Mouse (Mus musculus): ENCODE results near the gene Polr2g. TPM values are rescaled to one million over a fixed set of nuclear protein-coding genes. Genes with fewer than 3 reads are reported as not detected.

The Polr2g gene
- polyA plus RNA-seq, 1 experiment from 2014 or later = 205 TPM

GRCm38 (mm10) chr19:8772996-8773395 is 25.4 kb downstream of the Polr2g start:
- WGBS = 83% methylated on average over 5 of the region's 5 CpGs
- H3K27ac ChIP-seq (replicated peaks) = peak overlapping the region; percentile 97
- H3K27me3 ChIP-seq (replicated peaks; ENCODE audit: low read depth, poor library complexity, severe bottlenecking) = no peaks in the 10 kb centered on the region
- H3K4me3 ChIP-seq = peak overlapping the region; percentile 83
- H3K9me3 ChIP-seq = no peaks in the 10 kb centered on the region
- DNase-seq (ENCODE audit: low spot score) = no peak
- peaks cover 46% of the 10 kb centered on the region for H3K4me1 ChIP-seq
- H3K36me3 ChIP-seq (replicated peaks) = peaks cover 64% of the 10 kb centered on the region

- WGBS = 20% methylated on average over 29 of the region's 29 CpGs
- Histone ChIP-seq H3K27me3 (replicated peaks; ENCODE audit: low read depth, poor library complexity, severe bottlenecking) (no peaks in the 10 kb centered on the region), H3K4me1 (peaks cover 38% of the 10 kb centered on the region), H3K27ac (replicated peaks) (peak within 1 kb of the TSS; percentile 97), H3K36me3 (replicated peaks) (peaks cover 75% of the 10 kb centered on the region), H3K4me3 (peak within 1 kb of the TSS; percentile 83), H3K9me3 (peaks cover 2% of the 10 kb centered on the region; the same call in 1 of the 2 replicates)
- peak; percentile 86 for DNase-seq (ENCODE audit: low spot score)
Observed at GRCm38 (mm10) chr19:8770567-8771270, 27.7 kb downstream of the Polr2g start, which contains the start of gene Tmem223. Tmem223 (plus strand) TSS chr19:8770996.

GRCm38 (mm10) chr19:8765562-8765961 is 32.8 kb downstream of the Polr2g start:
- 96% methylated on average over 9 of the region's 9 CpGs for WGBS
- Histone ChIP-seq H3K4me1 (peaks cover 4% of the 10 kb centered on the region), H3K4me3 (no peak overlapping the region), H3K27me3 (replicated peaks; ENCODE audit: low read depth, poor library complexity, severe bottlenecking) (no peaks in the 10 kb centered on the region), H3K27ac (replicated peaks) (no peak overlapping the region), H3K9me3 (peaks cover 12% of the 10 kb centered on the region), H3K36me3 (replicated peaks) (peaks cover 100% of the 10 kb centered on the region)
- DNase-seq (ENCODE audit: low spot score) = no peak

- Histone ChIP-seq H3K27ac (replicated peaks) (no peak overlapping the region), H3K9me3 (peaks cover 12% of the 10 kb centered on the region), H3K4me3 (no peak overlapping the region), H3K36me3 (replicated peaks) (peaks cover 85% of the 10 kb centered on the region), H3K27me3 (replicated peaks; ENCODE audit: low read depth, poor library complexity, severe bottlenecking) (no peaks in the 10 kb centered on the region), H3K4me1 (peaks cover 7% of the 10 kb centered on the region)
- 93% methylated on average over 4 of the region's 4 CpGs for WGBS
- no peak for DNase-seq (ENCODE audit: low spot score)
Observed at GRCm38 (mm10) chr19:8763276-8763675, 35.1 kb downstream of the Polr2g start.

DNA sequence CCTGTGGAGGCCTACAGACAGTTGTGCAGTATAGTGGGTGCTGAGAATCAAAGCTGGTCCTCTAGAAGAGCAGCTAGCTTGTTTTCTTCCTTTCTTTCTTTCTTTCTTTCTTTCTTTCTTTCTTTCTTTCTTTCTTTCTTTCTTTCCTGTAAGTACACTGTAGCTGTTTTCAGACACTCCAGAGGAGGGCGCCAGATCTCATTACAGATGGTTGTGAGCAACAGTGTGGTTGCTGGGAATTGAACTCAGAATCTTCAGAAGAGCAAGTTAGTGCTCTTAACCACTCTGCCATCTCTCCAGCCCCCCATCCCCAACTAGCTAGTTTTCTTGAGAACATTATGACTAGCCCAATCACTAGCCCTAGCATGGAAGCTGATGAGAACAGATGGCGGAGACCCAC is 37.6 kb downstream of the Polr2g start:
- Histone ChIP-seq H3K36me3 (replicated peaks) (peaks cover 62% of the 10 kb centered on the region), H3K27me3 (replicated peaks; ENCODE audit: low read depth, poor library complexity, severe bottlenecking) (no peaks in the 10 kb centered on the region), H3K4me1 (peaks cover 18% of the 10 kb centered on the region), H3K27ac (replicated peaks) (no peak overlapping the region), H3K4me3 (peak overlapping the region; percentile 5; the same call in 1 of the 2 replicates), H3K9me3 (peaks cover 11% of the 10 kb centered on the region)
- 92% methylated on average over 2 of the region's 2 CpGs for WGBS
- DNase-seq (ENCODE audit: low spot score) = no peak

DNA sequence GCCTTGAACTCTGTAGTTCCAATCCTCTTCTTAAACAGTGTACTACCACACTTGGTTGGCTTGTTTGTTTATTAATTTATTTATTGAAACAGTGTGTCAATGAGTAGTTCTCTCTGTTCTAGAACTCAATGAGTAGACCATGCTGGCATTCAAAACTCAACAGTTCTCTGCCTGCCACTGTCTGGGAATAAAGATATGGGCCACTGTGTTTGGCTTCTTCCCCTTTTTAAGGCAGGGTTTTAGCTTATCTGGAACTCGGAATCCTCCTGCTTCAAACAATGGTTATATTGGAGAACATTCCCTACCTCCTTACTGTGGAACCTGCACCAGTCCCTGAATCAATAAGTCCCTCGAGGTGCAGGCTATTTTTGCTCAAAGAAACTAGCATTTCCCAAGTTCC is 39.5 kb downstream of the Polr2g start:
- no peaks in the 10 kb centered on the region for H3K9me3 ChIP-seq
- H3K27me3 ChIP-seq (replicated peaks; ENCODE audit: low read depth, poor library complexity, severe bottlenecking) = no peaks in the 10 kb centered on the region
- peaks cover 21% of the 10 kb centered on the region for H3K4me1 ChIP-seq
- peaks cover 62% of the 10 kb centered on the region for H3K36me3 ChIP-seq (replicated peaks)
- WGBS = 90% methylated on average over 2 of the region's 2 CpGs
- DNase-seq (ENCODE audit: low spot score) = no peak
- H3K4me3 ChIP-seq = peak overlapping the region; percentile 100; the same call in 1 of the 2 replicates
- H3K27ac ChIP-seq (replicated peaks) = no peak overlapping the region

- H3K36me3 ChIP-seq (replicated peaks) = peaks cover 62% of the 10 kb centered on the region
- 10% methylated on average over 14 of the region's 14 CpGs for WGBS
Observed at GRCm38 (mm10) chr19:8757471-8757998, 40.8 kb downstream of the Polr2g start.

GRCm38 (mm10) chr19:8756635-8757387 is 41.6 kb downstream of the Polr2g start, which contains the start of gene Nxf1:
Nxf1 (plus strand) TSS chr19:8757073.
- Histone ChIP-seq H3K4me3 (peak within 1 kb of the TSS; percentile 100), H3K36me3 (replicated peaks) (peaks cover 62% of the 10 kb centered on the region), H3K4me1 (peaks cover 21% of the 10 kb centered on the region), H3K9me3 (no peaks in the 10 kb centered on the region), H3K27me3 (replicated peaks; ENCODE audit: low read depth, poor library complexity, severe bottlenecking) (no peaks in the 10 kb centered on the region), H3K27ac (replicated peaks) (peak within 1 kb of the TSS; percentile 95)
- peak; percentile 96 for DNase-seq (ENCODE audit: low spot score)
- under 1% methylated on average over 75 of the region's 75 CpGs for WGBS

More at GRCm38 (mm10) chr19:8757471-8757998, 40.8 kb downstream of the Polr2g start:
- H3K27me3 ChIP-seq (replicated peaks; ENCODE audit: low read depth, poor library complexity, severe bottlenecking) = no peaks in the 10 kb centered on the region
- H3K4me3 ChIP-seq = peak overlapping the region; percentile 100
- DNase-seq (ENCODE audit: low spot score) = no peak
- H3K9me3 ChIP-seq = no peaks in the 10 kb centered on the region
- H3K27ac ChIP-seq (replicated peaks) = peak overlapping the region; percentile 95
- H3K4me1 ChIP-seq = peaks cover 21% of the 10 kb centered on the region

GRCm38 (mm10) chr19:8755652-8756051 is 42.7 kb downstream of the Polr2g start:
- peaks cover 61% of the 10 kb centered on the region for H3K36me3 ChIP-seq (replicated peaks)
- peak overlapping the region; percentile 100 for H3K4me3 ChIP-seq
- H3K9me3 ChIP-seq = no peaks in the 10 kb centered on the region

GRCm38 (mm10) chr19:8747368-8747767 is 51.0 kb downstream of the Polr2g start:
- H3K27ac ChIP-seq (replicated peaks) = no peak overlapping the region
- H3K36me3 ChIP-seq (replicated peaks) = peaks cover 97% of the 10 kb centered on the region
- DNase-seq (ENCODE audit: low spot score) = no peak

More at GRCm38 (mm10) chr19:8755652-8756051, 42.7 kb downstream of the Polr2g start:
- H3K27ac ChIP-seq (replicated peaks) = no peak overlapping the region
- WGBS = 91% methylated on average over 3 of the region's 3 CpGs
- no peak for DNase-seq (ENCODE audit: low spot score)
- peaks cover 21% of the 10 kb centered on the region for H3K4me1 ChIP-seq
- no peaks in the 10 kb centered on the region for H3K27me3 ChIP-seq (replicated peaks; ENCODE audit: low read depth, poor library complexity, severe bottlenecking)

DNA sequence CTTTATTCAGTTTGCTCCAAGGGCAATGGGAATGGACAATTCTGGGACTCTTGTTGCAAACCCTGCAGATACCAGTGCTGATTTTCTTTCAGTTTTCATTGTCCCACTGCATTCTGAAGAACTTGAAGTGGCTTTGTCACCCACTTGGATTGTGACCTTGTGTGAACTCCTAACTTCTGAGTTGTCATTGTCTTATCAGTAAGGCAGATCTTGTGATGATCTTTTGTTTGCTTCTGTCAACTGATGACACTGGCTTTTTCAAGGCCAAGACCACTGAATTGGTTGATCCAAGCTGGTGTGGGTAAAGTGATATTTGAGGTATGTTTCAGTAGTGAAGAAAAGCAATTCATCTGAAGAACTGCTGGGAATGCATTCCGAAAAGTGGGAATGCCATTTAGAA is 53.0 kb downstream of the Polr2g start:
- Histone ChIP-seq H3K27me3 (replicated peaks; ENCODE audit: low read depth, poor library complexity, severe bottlenecking) (no peaks in the 10 kb centered on the region), H3K36me3 (replicated peaks) (peaks cover 83% of the 10 kb centered on the region), H3K27ac (replicated peaks) (no peak overlapping the region), H3K4me1 (peaks cover 20% of the 10 kb centered on the region), H3K9me3 (no peaks in the 10 kb centered on the region), H3K4me3 (no peak overlapping the region)
- no peak for DNase-seq (ENCODE audit: low spot score)
- 96% methylated on average over 1 of the region's 1 CpGs for WGBS

More at GRCm38 (mm10) chr19:8747368-8747767, 51.0 kb downstream of the Polr2g start:
- no peak overlapping the region for H3K4me3 ChIP-seq
- no peaks in the 10 kb centered on the region for H3K9me3 ChIP-seq
- no peaks in the 10 kb centered on the region for H3K27me3 ChIP-seq (replicated peaks; ENCODE audit: low read depth, poor library complexity, severe bottlenecking)
- H3K4me1 ChIP-seq = peaks cover 8% of the 10 kb centered on the region
- 65% methylated on average over 2 of the region's 2 CpGs for WGBS

All from embryonic facial prominence, embryonic 10.5 days (tissue).